Comparison of ENCODE assay signal across 19 mouse cellular contexts in genomic region chr1:38292851-38293250, GRCm38 (mm10).
DNase-seq lines count a peak whose midpoint lies in the region; ATAC-seq lines count a peak whose summit lies in the region.
"Had no signal": no experiment of that assay in that cellular context is flagged by ENCODE, and none has a peak within 500 bp of the region (broad histone marks: within the 10 kb centered on the region; RNA-seq: fewer than 3 reads in every experiment).

No protein-coding gene starts in this region.

- H3K4me2 ChIP-seq in forebrain, embryonic 15.5 days (replicated peaks), result no peak overlapping the region
- no peak overlapping the region for H3K4me2 ChIP-seq in forebrain, embryonic 14.5 days (ENCODE audit: low read length)
- no peak overlapping the region for H3K4me2 ChIP-seq in neural tube, embryonic 12.5 days (replicated peaks)
- H3K4me2 ChIP-seq in hindbrain, embryonic 15.5 days, result no peak overlapping the region
- H3K4me2 ChIP-seq in neural tube, embryonic 13.5 days, result no peak overlapping the region

- H3K9me3 ChIP-seq in forebrain, embryonic 15.5 days, result no peaks in the 10 kb centered on the region
- H3K9me3 ChIP-seq in forebrain, embryonic 14.5 days (replicated peaks; ENCODE audit: control insufficient read depth, low read length), result no peaks in the 10 kb centered on the region
- no peaks in the 10 kb centered on the region for H3K9me3 ChIP-seq in neural tube, embryonic 12.5 days
- H3K9me3 ChIP-seq in hindbrain, embryonic 15.5 days, result no peaks in the 10 kb centered on the region
- no peaks in the 10 kb centered on the region for H3K9me3 ChIP-seq in neural tube, embryonic 13.5 days

- no peak for DNase-seq in forebrain, embryonic 14.5 days (ENCODE audit: low spot score)
- DNase-seq in neural tube, embryonic 10.5 days (ENCODE audit: extremely low spot score, low spot score), result no peak
- DNase-seq in kidney, adult 11 months, result no peak
- DNase-seq in lung, postnatal 25 days (ENCODE audit: low spot score), result no peak
- DNase-seq: adrenal gland, adult 2 months; B cell, adult 2 months; cerebellum, adult 9-10 months; heart, postnatal 36 days; kidney, adult 2 months; kidney, postnatal 4 days; layer of hippocampus, postnatal 36 days; lung, adult 2 months; right cerebral cortex, postnatal 4 days had no signal

- 66% methylated on average over 4 of the region's 4 CpGs for WGBS in forebrain, embryonic 15.5 days
- WGBS in forebrain, embryonic 14.5 days, result 61% methylated on average over 4 of the region's 4 CpGs
- 60% methylated on average over 4 of the region's 4 CpGs for WGBS in neural tube, embryonic 12.5 days
- WGBS in hindbrain, embryonic 15.5 days, result 49% methylated on average over 4 of the region's 4 CpGs
- 48% methylated on average over 4 of the region's 4 CpGs for WGBS in neural tube, embryonic 13.5 days

- no peaks in the 10 kb centered on the region for H3K4me1 ChIP-seq in forebrain, embryonic 15.5 days
- H3K4me1 ChIP-seq in forebrain, embryonic 14.5 days (ENCODE audit: control insufficient read depth, insufficient read depth, low read length), result no peaks in the 10 kb centered on the region; the same call in 1 of the 2 replicates
- H3K4me1 ChIP-seq in neural tube, embryonic 12.5 days, result 0 out of 2 replicates have a peak, but pooled peaks cover 2% of the 10 kb centered on the region
- peaks cover 8% of the 10 kb centered on the region for H3K4me1 ChIP-seq in hindbrain, embryonic 15.5 days (replicated peaks)
- H3K4me1 ChIP-seq in neural tube, embryonic 13.5 days (replicated peaks), result peaks cover 15% of the 10 kb centered on the region

- ATAC-seq in forebrain, embryonic 15.5 days (replicated peaks), result peak; percentile 82
- no peak for ATAC-seq in forebrain, embryonic 14.5 days
- 0 out of 2 replicates have a peak, but pooled peaks have one; percentile 33 for ATAC-seq in neural tube, embryonic 12.5 days (ENCODE audit: low FRiP score, low read depth)
- ATAC-seq in hindbrain, embryonic 15.5 days (ENCODE audit: low FRiP score, low read depth), result peak; percentile 77
- ATAC-seq in neural tube, embryonic 13.5 days (ENCODE audit: low read depth), result peak; percentile 61; the same call in 1 of the 2 replicates

- no peak overlapping the region for H3K27ac ChIP-seq in forebrain, embryonic 15.5 days (replicated peaks)
- H3K27ac ChIP-seq in forebrain, embryonic 14.5 days (ENCODE audit: low read depth, low read length), result no peak overlapping the region
- no peak overlapping the region for H3K27ac ChIP-seq in neural tube, embryonic 12.5 days
- no peak overlapping the region for H3K27ac ChIP-seq in hindbrain, embryonic 15.5 days (replicated peaks)
- 0 out of 2 replicates have a peak overlapping the region, but pooled peaks have one; percentile 19 for H3K27ac ChIP-seq in neural tube, embryonic 13.5 days (replicated peaks)

- no peaks in the 10 kb centered on the region for H3K36me3 ChIP-seq in forebrain, embryonic 15.5 days
- H3K36me3 ChIP-seq in forebrain, embryonic 14.5 days (ENCODE audit: control insufficient read depth, insufficient read depth, low read length), result no peaks in the 10 kb centered on the region
- no peaks in the 10 kb centered on the region for H3K36me3 ChIP-seq in neural tube, embryonic 12.5 days
- H3K36me3 ChIP-seq in hindbrain, embryonic 15.5 days, result no peaks in the 10 kb centered on the region
- no peaks in the 10 kb centered on the region for H3K36me3 ChIP-seq in neural tube, embryonic 13.5 days

- no peaks in the 10 kb centered on the region for H3K27me3 ChIP-seq in forebrain, embryonic 15.5 days
- H3K27me3 ChIP-seq in forebrain, embryonic 14.5 days (replicated peaks; ENCODE audit: control insufficient read depth, insufficient read depth, low read length), result no peaks in the 10 kb centered on the region
- no peaks in the 10 kb centered on the region for H3K27me3 ChIP-seq in neural tube, embryonic 12.5 days (replicated peaks)
- H3K27me3 ChIP-seq in hindbrain, embryonic 15.5 days, result no peaks in the 10 kb centered on the region
- H3K27me3 ChIP-seq in neural tube, embryonic 13.5 days, result no peaks in the 10 kb centered on the region

- H3K9ac ChIP-seq in forebrain, embryonic 15.5 days (replicated peaks), result no peak overlapping the region
- no peak overlapping the region for H3K9ac ChIP-seq in forebrain, embryonic 14.5 days (ENCODE audit: low read length)
- H3K9ac ChIP-seq in neural tube, embryonic 12.5 days, result no peak overlapping the region
- no peak overlapping the region for H3K9ac ChIP-seq in hindbrain, embryonic 15.5 days
- H3K9ac ChIP-seq in neural tube, embryonic 13.5 days, result no peak overlapping the region

- no peak overlapping the region for H3K4me3 ChIP-seq in forebrain, embryonic 15.5 days
- H3K4me3 ChIP-seq in forebrain, embryonic 14.5 days (ENCODE audit: low read depth, low read length), result no peak overlapping the region
- H3K4me3 ChIP-seq in neural tube, embryonic 12.5 days, result no peak overlapping the region
- H3K4me3 ChIP-seq in hindbrain, embryonic 15.5 days, result no peak overlapping the region
- H3K4me3 ChIP-seq in neural tube, embryonic 13.5 days, result no peak overlapping the region
- H3K4me3 ChIP-seq: erythroblast, embryonic 14.5 days; myocyte had no signal
